Mouse (Mus musculus) liver, adult 2 months (tissue): Measurements from ENCODE around the gene Macrod1. TPM values are rescaled to one million over a fixed set of nuclear protein-coding genes. Genes with fewer than 3 reads are reported as not detected.

Experiments used
- DNase-seq: peaks from one replicate; pipeline ENCODE4 v3.0.0-alpha.2; 2011; ENCODE audit warnings: low read depth, low spot score; ENCODE audit errors: extremely low read depth
- H3K27ac ChIP-seq: fragments of 200-500 bp; replicated peaks from 2 replicates; pipeline ENCODE4 v1.5.1; 2012; ENCODE audit warnings: low read depth, mild to moderate bottlenecking, control low read depth, inconsistent platforms, low read length; ENCODE audit not compliant: insufficient read depth
- H3K27me3 ChIP-seq: fragments of 200-500 bp; 2 replicates; pipeline ENCODE4 v1.6.1; 2012; ENCODE audit warnings: mild to moderate bottlenecking, moderate library complexity, low read length, inconsistent platforms; ENCODE audit not compliant: control insufficient read depth, insufficient read depth
- H3K36me3 ChIP-seq: fragments of 200-500 bp; 2 replicates; pipeline ENCODE4 v1.6.1; 2012; ENCODE audit warnings: low read length, inconsistent platforms; ENCODE audit not compliant: control insufficient read depth, insufficient read depth
- H3K4me1 ChIP-seq: fragments of 200-500 bp; 2 replicates; pipeline ENCODE4 v1.6.1; 2011; ENCODE audit warnings: low read length; ENCODE audit not compliant: control insufficient read depth, insufficient read depth
- H3K4me3 ChIP-seq: fragments of 200-500 bp; 2 replicates; pipeline ENCODE4 v1.5.1; 2011; ENCODE audit warnings: low read depth, mild to moderate bottlenecking, control low read depth, low read length, moderate library complexity; ENCODE audit not compliant: insufficient read depth
- H3K79me2 ChIP-seq: fragments of 200-500 bp; 2 replicates; pipeline ENCODE4 v1.6.1; 2012; ENCODE audit warnings: inconsistent platforms, mild to moderate bottlenecking, low read length, moderate library complexity; ENCODE audit not compliant: control insufficient read depth, insufficient read depth
- H3K9ac ChIP-seq: fragments of 200-500 bp; 2 replicates; pipeline ENCODE4 v1.6.1; 2012; ENCODE audit warnings: low read depth, mild to moderate bottlenecking, control low read depth, inconsistent platforms, low read length
- CTCF ChIP-seq: fragments of 200-500 bp; IDR thresholded peaks from 2 replicates; pipeline ENCODE4 v1.5.1; 2011; ENCODE audit warnings: low read depth, low read length, control low read depth
- POLR2A ChIP-seq: fragments of 200-500 bp; IDR thresholded peaks from 2 replicates; pipeline ENCODE4 v1.6.1; 2011; ENCODE audit warnings: low read length, control low read depth; ENCODE audit not compliant: insufficient read depth; ENCODE audit errors: extremely low read depth
- WGBS: fragments of 180-500 bp; shearing (Covaris S2); methylation state at CpG from one replicate; pipeline ENCODE4 v1.1.7; 2018; 5-methylcytosine and 5-hydroxymethylcytosine counted together
- polyA plus RNA-seq: library from polyadenylated mRNA; depleted of rRNA; stranded (reverse); fragments of >200 nt; gene quantifications from 2 replicates; pipeline ENCODE4 v1.2.3, GENCODE M21; 2012
- total RNA-seq: library from RNA; depleted of rRNA; stranded (reverse); fragments of >200 nt; gene quantifications from 2 replicates; pipeline ENCODE4 v1.2.3, GENCODE M21; 2014

Gene Macrod1
- total and polyA plus RNA-seq, 2 experiments, result 12.2 to 115 TPM

DNA sequence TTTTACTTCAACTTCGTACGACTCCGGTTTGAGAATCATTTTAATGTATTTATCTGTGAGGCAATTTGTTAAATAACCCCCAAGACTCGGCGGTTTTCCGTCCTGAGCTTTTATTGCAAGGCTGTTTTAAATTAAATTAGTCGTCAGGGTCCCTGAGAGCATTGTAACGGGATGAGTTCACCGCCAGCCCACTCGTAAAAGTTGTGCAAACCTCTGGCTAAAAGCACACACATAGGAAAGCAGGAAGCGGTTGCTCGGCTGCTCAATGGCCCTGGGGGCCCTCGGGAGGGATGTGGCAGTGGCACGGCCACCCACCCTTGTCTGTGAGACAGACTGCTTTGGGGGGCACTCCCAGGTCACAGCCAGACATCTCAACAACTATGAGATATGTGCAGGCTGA is 81.7 kb downstream of the Macrod1 start:
- WGBS, result 92% methylated on average over 14 of the region's 14 CpGs
- no peaks in the 10 kb centered on the region for H3K27me3 ChIP-seq
- no peak for TF ChIP-seq POLR2A
- no peak for TF ChIP-seq CTCF
- DNase-seq, result no peak
- no peak overlapping the region for H3K9ac ChIP-seq
- no peak overlapping the region for H3K4me3 ChIP-seq
- no peak overlapping the region for H3K27ac ChIP-seq
- peaks cover 17% of the 10 kb centered on the region for H3K4me1 ChIP-seq
- no peaks in the 10 kb centered on the region for H3K36me3 ChIP-seq
- H3K79me2 ChIP-seq, result no peaks in the 10 kb centered on the region; the same call in 1 of the 2 replicates

DNA sequence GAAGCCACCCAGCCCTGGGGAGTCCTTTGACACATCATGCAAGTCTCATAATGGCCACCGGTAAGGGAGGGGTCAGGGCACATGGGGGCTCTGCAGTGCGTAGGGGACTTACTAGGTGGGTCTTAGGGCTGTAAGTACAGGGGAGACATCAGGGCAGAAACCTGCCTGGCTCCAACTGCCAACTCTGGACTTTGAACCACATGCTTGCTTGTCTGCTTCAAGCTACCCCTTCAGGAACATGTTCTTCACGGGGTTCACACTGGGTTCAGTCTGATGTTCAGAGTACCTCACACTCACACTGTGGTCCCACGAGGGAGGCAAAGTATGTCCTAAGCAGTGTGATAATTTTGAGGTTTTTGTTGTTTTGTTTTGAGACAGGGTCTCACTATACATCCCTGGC is 82.7 kb downstream of the Macrod1 start:
- no peak overlapping the region for H3K9ac ChIP-seq
- no peak overlapping the region for H3K4me3 ChIP-seq
- TF ChIP-seq POLR2A (no peak), CTCF (no peak)
- no peaks in the 10 kb centered on the region for H3K36me3 ChIP-seq
- H3K27ac ChIP-seq, result no peak overlapping the region
- H3K4me1 ChIP-seq, result peaks cover 11% of the 10 kb centered on the region
- no peaks in the 10 kb centered on the region; the same call in 1 of the 2 replicates for H3K79me2 ChIP-seq
- H3K27me3 ChIP-seq, result no peaks in the 10 kb centered on the region
- 70% methylated on average over 4 of the region's 4 CpGs for WGBS
- DNase-seq, result no peak

DNA sequence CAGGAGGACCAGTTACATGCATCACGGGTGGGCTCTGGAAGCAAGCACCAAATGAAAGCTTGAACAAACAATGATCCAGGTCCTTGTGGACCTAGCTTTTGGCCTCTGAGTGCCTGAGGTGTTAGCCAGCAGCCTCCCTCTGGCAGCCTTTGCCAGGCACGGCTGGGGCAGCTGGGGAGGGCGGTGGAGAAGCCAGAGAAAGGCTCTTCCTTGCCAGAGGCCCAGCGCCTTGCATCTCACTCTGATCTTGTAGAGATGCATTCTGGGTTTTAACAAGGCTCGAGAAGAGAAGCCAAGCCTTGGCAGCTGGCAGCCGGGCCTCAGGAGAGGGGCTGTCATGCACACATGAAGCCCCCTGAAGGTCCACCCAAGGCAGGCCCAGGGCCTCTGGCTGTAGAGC is 83.8 kb downstream of the Macrod1 start:
- H3K27me3 ChIP-seq, result no peaks in the 10 kb centered on the region
- WGBS, result 67% methylated on average over 6 of the region's 6 CpGs
- H3K27ac ChIP-seq, result no peak overlapping the region
- no peak for TF ChIP-seq POLR2A
- no peak for TF ChIP-seq CTCF
- DNase-seq, result no peak
- H3K4me1 ChIP-seq, result peaks cover 6% of the 10 kb centered on the region
- H3K9ac ChIP-seq, result no peak overlapping the region
- no peaks in the 10 kb centered on the region; the same call in 1 of the 2 replicates for H3K79me2 ChIP-seq
- H3K36me3 ChIP-seq, result no peaks in the 10 kb centered on the region
- no peak overlapping the region for H3K4me3 ChIP-seq

DNA sequence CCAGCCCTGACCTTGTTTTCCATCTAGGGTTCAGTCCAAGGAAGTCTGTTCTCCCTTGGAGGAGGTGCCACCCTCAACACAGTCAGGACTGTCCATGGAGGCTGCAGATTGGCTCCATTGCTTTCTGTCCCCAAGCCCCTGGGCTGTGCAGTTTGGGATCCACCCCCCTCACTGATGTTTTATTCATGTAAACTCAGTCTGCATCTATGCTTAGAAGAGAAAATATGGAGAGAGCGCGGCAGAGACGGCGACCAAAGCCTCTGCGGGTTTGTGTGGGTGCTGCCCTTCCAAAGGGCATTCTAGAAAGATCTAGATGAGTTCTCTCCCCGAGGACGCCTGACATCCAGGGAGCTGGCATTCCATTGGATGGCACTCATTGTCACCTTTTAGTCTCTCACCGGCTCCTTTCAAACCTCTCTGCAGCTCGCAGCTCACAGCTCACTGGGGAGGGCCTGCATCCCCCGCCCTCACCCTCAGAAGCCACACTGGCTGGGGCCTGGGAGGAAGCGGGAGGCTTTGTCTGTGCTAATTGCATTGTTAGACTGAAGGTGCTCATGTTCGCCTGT is 84.3 kb downstream of the Macrod1 start:
- no peak for DNase-seq
- H3K9ac ChIP-seq, result no peak overlapping the region
- H3K79me2 ChIP-seq, result no peaks in the 10 kb centered on the region; the same call in 1 of the 2 replicates
- H3K36me3 ChIP-seq, result no peaks in the 10 kb centered on the region
- no peaks in the 10 kb centered on the region for H3K27me3 ChIP-seq
- no peak overlapping the region for H3K4me3 ChIP-seq
- no peak overlapping the region for H3K27ac ChIP-seq
- WGBS, result 91% methylated on average over 12 of the region's 12 CpGs
- no peak for TF ChIP-seq POLR2A
- no peak for TF ChIP-seq CTCF
- peaks cover 6% of the 10 kb centered on the region for H3K4me1 ChIP-seq

DNA sequence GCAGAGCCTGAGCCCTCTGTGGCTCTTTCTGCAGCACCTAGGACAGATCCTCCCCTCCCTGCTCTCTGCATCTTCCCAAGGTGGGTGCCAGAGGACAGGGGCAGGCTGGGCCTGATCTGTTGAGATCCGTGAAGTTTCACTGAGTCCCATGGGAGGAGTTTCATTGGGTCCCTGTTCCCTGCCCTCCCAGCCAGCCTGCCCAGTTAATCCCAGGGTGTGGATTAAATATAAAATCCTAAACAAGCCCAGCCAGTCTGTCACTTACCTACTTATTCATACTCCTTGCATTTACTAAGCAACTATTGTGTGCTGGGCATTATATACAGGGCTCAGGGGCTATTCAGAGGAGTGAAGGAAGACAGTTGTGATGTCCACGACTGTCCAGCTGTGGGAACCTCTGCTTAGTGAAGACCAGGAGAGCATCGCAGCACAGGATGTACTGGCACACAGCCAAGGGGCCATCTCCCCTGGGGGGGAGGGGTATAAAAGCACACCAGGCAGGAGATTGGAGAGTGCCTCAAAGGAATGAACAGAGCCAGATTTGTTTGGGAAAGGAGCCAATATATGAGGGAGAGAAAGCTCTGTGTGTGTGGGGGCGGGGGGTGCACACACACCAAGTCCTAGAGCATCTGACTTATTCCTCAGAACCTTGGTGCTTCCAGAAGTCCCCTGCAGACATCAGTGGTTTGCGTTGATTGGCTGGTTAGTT is 85.8 kb downstream of the Macrod1 start:
- H3K27me3 ChIP-seq, result no peaks in the 10 kb centered on the region
- H3K27ac ChIP-seq, result no peak overlapping the region
- H3K9ac ChIP-seq, result no peak overlapping the region
- H3K79me2 ChIP-seq, result no peaks in the 10 kb centered on the region; the same call in 1 of the 2 replicates
- DNase-seq, result no peak
- no peak overlapping the region for H3K4me3 ChIP-seq
- 71% methylated on average over 5 of the region's 5 CpGs for WGBS
- H3K4me1 ChIP-seq, result peaks cover 1% of the 10 kb centered on the region; the same call in 1 of the 2 replicates
- TF ChIP-seq CTCF, result no peak
- TF ChIP-seq POLR2A, result no peak
- H3K36me3 ChIP-seq, result no peaks in the 10 kb centered on the region

DNA sequence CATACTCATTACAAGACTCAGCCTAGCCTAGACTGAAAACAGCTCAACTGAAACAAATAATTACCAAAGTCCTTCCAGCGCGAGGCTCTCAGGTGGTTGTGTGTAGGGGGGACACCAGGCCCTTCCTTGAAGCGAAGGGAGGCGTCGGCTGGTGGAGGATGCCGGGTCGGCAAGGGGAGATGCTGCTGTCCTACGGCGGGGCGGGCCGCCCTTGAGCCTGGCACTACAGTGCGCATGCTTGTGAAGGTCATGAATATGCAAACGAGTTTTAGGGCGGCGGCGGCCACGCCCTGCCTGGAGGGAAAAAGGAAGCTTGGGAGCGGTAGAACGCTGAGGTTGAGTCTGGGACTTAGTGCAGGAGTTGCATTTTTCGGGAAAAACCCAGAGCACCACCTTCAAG is 87.2 kb downstream of the Macrod1 start:
- no peaks in the 10 kb centered on the region for H3K36me3 ChIP-seq
- DNase-seq, result no peak
- no peak overlapping the region for H3K9ac ChIP-seq
- no peaks in the 10 kb centered on the region for H3K27me3 ChIP-seq
- no peak overlapping the region for H3K27ac ChIP-seq
- TF ChIP-seq CTCF (no peak), POLR2A (no peak)
- peaks cover 1% of the 10 kb centered on the region; the same call in 1 of the 2 replicates for H3K4me1 ChIP-seq
- 5% methylated on average over 20 of the region's 20 CpGs for WGBS
- no peaks in the 10 kb centered on the region for H3K79me2 ChIP-seq
- H3K4me3 ChIP-seq, result peak overlapping the region; percentile 3; the same call in 1 of the 2 replicates
